Mouse (Mus musculus) right cerebral cortex, postnatal 25 days (tissue): ENCODE data around the gene Ints2.

ENCODE experiments used
- DNase-seq: peaks from one replicate; pipeline ENCODE4 v3.0.0; 2022

The Ints2 gene

GRCm38 (mm10) chr11:86170743-86171142 is 86.6 kb downstream of the Ints2 start:
- no peak for DNase-seq
